Mouse (Mus musculus): ENCODE results near the gene Aco2. TPM values are rescaled to one million over a fixed set of nuclear protein-coding genes. Genes with fewer than 3 reads are reported as not detected.

Aco2 gene
- polyA plus RNA-seq, 1 experiment from 2014 or later = 156 TPM

DNA sequence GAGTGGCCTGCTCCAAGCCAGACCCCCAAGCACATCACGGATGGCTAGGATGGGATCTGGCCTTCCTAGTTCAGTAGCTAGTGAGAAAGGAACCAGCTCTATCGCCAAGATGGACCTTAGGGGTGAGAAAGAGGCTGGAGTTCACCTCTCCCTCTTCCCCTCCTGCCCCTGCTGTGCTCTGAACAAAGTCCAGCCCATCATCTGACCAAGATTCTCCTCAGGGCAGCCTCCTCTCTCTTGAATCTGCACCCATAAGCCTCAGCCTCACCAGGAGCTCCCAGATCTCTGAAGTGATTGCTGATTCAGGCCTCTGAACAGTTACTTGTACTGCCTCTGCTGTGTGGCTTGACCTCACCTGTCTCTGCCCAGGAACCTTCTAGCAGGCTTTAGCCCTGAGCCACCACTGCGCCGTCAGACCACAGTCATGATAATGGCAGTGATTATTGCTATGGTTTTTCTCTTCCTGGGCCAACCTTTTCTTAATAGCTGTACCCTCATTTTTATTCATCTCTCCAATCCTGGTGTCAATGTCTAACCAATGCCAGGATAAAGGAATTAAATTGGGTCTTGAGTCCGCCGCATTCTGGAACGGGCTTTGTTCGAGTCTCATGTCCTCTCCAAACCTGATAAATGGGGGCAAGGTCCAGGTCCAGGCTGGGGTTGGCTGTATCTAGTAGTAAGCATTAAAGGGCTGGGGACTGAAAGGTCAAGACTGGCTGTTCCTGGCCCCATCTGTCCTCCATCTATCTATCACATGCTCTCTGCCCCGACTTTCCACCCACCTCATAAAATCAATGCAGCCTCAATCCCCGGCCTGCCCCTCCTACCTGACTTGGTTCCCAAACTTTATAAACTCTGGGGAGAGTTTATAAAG lies 36.9 kb upstream of the Aco2 start:
- Histone ChIP-seq H3K4me1 (peaks cover 47% of the 10 kb centered on the region), H3K9me3 (no peaks in the 10 kb centered on the region), H3K4me2 (replicated peaks) (peak overlapping the region; percentile 67), H3K9ac (peak overlapping the region; percentile 61), H3K27ac (no peak overlapping the region), H3K4me3 (no peak overlapping the region), H3K36me3 (no peaks in the 10 kb centered on the region), H3K27me3 (peaks cover 17% of the 10 kb centered on the region)
- WGBS = 54% methylated on average over 10 of the region's 10 CpGs
- no peak for ATAC-seq (ENCODE audit: low FRiP score, low read depth)

DNA sequence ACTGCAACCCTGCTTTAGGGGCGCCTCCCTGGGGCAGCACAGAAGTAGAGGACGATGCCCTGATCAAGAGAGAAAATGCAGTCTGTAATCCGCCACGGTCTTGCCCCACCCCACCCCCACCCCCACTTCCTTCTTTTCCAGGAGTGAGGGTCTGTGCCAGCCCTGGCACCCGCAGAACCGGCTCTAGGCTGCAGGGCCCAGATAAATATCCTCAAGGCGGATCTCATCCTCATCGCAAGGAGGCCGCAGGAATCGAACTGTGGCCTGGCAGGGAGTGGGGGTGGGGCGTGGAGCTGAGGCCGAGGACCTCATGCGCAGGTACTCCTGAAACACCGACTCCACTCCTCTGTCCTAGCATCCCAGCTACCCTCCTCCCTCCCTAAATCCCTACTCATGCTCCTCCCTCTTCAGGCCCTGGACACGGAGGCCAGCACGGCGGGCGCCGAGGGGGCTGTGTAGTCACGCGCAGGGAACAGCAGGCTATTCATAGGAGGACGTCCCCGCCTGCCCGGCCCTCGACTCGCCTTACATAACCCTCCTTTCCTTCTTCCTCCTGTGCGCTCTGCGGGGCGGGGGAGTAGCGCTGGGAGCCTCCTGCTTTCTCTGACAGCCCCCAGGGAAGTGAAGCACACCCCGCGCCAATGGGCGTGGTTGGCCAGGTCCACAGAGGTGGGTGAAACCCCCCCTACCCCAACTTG lies 35.8 kb upstream of the Aco2 start:
- Histone ChIP-seq H3K4me3 (peak overlapping the region; percentile 41), H3K27me3 (peaks cover 17% of the 10 kb centered on the region), H3K4me1 (peaks cover 43% of the 10 kb centered on the region), H3K9me3 (no peaks in the 10 kb centered on the region), H3K9ac (peak overlapping the region; percentile 61), H3K4me2 (replicated peaks) (peak overlapping the region; percentile 67), H3K27ac (peak overlapping the region; percentile 70), H3K36me3 (no peaks in the 10 kb centered on the region)
- ATAC-seq (ENCODE audit: low FRiP score, low read depth) = peak; percentile 85
- WGBS = 4% methylated on average over 33 of the region's 33 CpGs

DNA sequence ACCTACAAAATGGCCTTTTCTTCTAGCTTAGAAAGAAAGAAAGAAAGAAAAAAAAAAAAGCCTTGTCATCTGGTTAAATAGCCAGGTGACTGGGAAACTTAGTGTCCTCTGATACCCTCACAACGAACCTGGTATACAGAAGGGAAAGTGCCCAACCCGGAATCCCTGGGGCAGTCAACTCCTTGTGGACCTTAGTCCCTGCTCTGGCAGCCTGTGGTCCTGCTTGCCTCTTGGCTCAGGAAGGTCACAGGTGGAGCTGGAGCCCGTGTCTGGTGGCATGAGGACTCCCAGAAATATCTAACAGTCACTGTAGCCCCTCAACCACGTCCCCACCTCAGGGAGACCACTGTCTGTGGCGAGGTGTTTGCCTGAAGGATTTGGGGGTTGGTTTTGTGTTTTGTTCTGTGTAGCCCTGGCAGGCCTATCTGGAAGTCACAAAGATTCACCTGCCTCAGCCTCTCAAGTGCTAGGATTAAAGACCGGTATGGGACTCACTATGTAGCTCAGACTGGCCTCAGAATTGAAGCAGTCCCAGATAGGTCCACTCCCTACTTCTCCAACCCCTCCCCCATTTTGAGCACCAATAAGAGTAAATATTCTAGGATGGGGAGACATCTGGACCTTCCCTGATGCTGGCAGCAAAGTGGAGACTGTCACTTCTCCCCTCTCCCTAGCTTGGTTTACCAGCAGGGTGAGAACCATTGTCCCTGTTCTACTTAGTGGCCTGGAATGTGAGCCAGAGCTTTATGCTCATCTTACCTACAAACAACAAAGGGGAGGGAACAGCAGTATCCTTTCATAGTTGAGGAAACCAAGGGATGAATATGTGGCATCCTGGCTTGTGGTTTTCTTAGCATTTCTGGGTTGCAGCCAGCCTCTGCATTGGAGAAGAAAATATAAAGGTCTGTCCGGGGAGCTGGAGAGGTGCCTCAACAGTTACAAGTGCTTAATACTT lies 34.9 kb upstream of the Aco2 start:
- peak overlapping the region; percentile 61; the same call in 1 of the 2 replicates for H3K9ac ChIP-seq
- no peak for ATAC-seq (ENCODE audit: low FRiP score, low read depth)
- 59% methylated on average over 7 of the region's 7 CpGs for WGBS

GRCm38 (mm10) chr15:81838554-81839235 lies 33.4 kb upstream of the Aco2 start:
- Histone ChIP-seq H3K4me2 (replicated peaks) (no peak overlapping the region), H3K9ac (no peak overlapping the region), H3K4me1 (peaks cover 38% of the 10 kb centered on the region), H3K4me3 (no peak overlapping the region), H3K27me3 (peaks cover 17% of the 10 kb centered on the region), H3K27ac (no peak overlapping the region; the same call in 1 of the 2 replicates), H3K36me3 (no peaks in the 10 kb centered on the region), H3K9me3 (no peaks in the 10 kb centered on the region)
- WGBS = 68% methylated on average over 14 of the region's 14 CpGs
- ATAC-seq (ENCODE audit: low FRiP score, low read depth) = no peak

More for the DNA sequence above, 34.9 kb upstream of the Aco2 start:
- Histone ChIP-seq H3K4me2 (replicated peaks) (peak overlapping the region; percentile 67), H3K9me3 (no peaks in the 10 kb centered on the region), H3K36me3 (no peaks in the 10 kb centered on the region), H3K27me3 (peaks cover 17% of the 10 kb centered on the region), H3K4me3 (peak overlapping the region; percentile 41; the same call in 1 of the 2 replicates), H3K4me1 (peaks cover 38% of the 10 kb centered on the region), H3K27ac (peak overlapping the region; percentile 70; the same call in 1 of the 2 replicates)

GRCm38 (mm10) chr15:81839634-81840033 lies 32.5 kb upstream of the Aco2 start:
- 71% methylated on average over 5 of the region's 5 CpGs for WGBS
- H3K27ac ChIP-seq = no peak overlapping the region; the same call in 1 of the 2 replicates

GRCm38 (mm10) chr15:81840306-81840705 lies 31.8 kb upstream of the Aco2 start:
- 88% methylated on average over 7 of the region's 7 CpGs for WGBS

More at GRCm38 (mm10) chr15:81839634-81840033, 32.5 kb upstream of the Aco2 start:
- Histone ChIP-seq H3K4me3 (no peak overlapping the region), H3K9me3 (no peaks in the 10 kb centered on the region), H3K27me3 (peaks cover 11% of the 10 kb centered on the region), H3K36me3 (no peaks in the 10 kb centered on the region), H3K4me1 (peaks cover 38% of the 10 kb centered on the region), H3K9ac (no peak overlapping the region), H3K4me2 (replicated peaks) (no peak overlapping the region)
- ATAC-seq (ENCODE audit: low FRiP score, low read depth) = no peak

DNA sequence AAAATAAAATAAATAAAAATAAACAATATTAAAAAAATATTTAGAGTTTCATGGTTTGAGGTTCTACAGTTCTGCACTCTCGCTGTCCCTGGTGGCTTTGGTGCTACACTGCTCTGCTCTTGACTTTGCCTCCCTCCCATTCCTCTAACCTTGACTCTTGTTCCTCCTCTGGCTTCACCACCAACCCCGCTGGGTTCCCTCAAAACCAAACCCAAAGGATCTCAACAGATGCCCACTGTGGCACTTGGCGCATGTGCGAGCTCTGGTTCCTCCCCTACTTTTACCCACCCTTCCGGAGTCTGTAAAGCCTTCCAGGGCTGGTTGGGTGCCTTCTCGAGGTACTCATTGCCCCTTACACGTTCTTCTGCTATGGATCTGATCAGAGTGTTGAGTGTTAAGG lies 29.8 kb upstream of the Aco2 start:
- H3K27me3 ChIP-seq = no peaks in the 10 kb centered on the region
- H3K4me2 ChIP-seq (replicated peaks) = no peak overlapping the region
- peaks cover 10% of the 10 kb centered on the region for H3K36me3 ChIP-seq
- ATAC-seq (ENCODE audit: low FRiP score, low read depth) = no peak
- no peak overlapping the region for H3K27ac ChIP-seq
- peaks cover 16% of the 10 kb centered on the region for H3K4me1 ChIP-seq
- 82% methylated on average over 7 of the region's 7 CpGs for WGBS
- H3K4me3 ChIP-seq = no peak overlapping the region
- no peak overlapping the region for H3K9ac ChIP-seq
- no peaks in the 10 kb centered on the region for H3K9me3 ChIP-seq

More at GRCm38 (mm10) chr15:81840306-81840705, 31.8 kb upstream of the Aco2 start:
- H3K4me1 ChIP-seq = peaks cover 36% of the 10 kb centered on the region
- no peak for ATAC-seq (ENCODE audit: low FRiP score, low read depth)
- H3K27ac ChIP-seq = no peak overlapping the region
- H3K9ac ChIP-seq = no peak overlapping the region
- H3K4me3 ChIP-seq = no peak overlapping the region
- no peak overlapping the region for H3K4me2 ChIP-seq (replicated peaks)
- no peaks in the 10 kb centered on the region for H3K9me3 ChIP-seq
- no peaks in the 10 kb centered on the region for H3K36me3 ChIP-seq
- peaks cover 4% of the 10 kb centered on the region for H3K27me3 ChIP-seq

- H3K27me3 ChIP-seq = no peaks in the 10 kb centered on the region
- no peak for ATAC-seq (ENCODE audit: low FRiP score, low read depth)
- 77% methylated on average over 5 of the region's 5 CpGs for WGBS
Observed at GRCm38 (mm10) chr15:81845033-81845625, 27.0 kb upstream of the Aco2 start.

DNA sequence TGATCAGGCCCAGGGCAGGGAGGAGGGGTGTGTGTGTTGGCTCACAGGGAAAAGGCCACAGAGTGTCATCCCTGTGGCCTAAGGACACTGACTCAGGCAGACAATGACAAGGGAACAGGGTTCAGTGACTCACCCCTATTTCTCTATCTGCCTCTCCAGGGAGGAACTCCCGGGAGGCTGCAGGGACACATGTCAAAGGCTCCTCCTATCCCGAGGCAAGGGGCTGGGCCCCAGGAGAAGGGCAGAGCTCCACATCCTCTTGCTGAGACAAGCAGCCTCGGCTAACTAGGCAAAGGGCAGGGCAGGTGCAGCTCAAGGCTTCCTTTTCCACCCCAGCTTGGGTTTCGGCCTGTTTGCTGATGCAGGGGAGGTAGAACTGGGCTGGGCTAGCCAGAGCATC lies 26.4 kb upstream of the Aco2 start:
- Histone ChIP-seq H3K9ac (no peak overlapping the region), H3K4me3 (no peak overlapping the region), H3K4me2 (replicated peaks) (no peak overlapping the region), H3K27me3 (no peaks in the 10 kb centered on the region), H3K9me3 (no peaks in the 10 kb centered on the region), H3K27ac (no peak overlapping the region), H3K36me3 (peaks cover 41% of the 10 kb centered on the region), H3K4me1 (0 out of 2 replicates have a peak, but pooled peaks cover under 1% of the 10 kb centered on the region)
- 34% methylated on average over 4 of the region's 4 CpGs for WGBS
- ATAC-seq (ENCODE audit: low FRiP score, low read depth) = no peak

More at GRCm38 (mm10) chr15:81845033-81845625, 27.0 kb upstream of the Aco2 start:
- Histone ChIP-seq H3K9me3 (no peaks in the 10 kb centered on the region), H3K27ac (no peak overlapping the region), H3K4me3 (no peak overlapping the region), H3K4me1 (no peaks in the 10 kb centered on the region; the same call in 1 of the 2 replicates), H3K9ac (no peak overlapping the region), H3K36me3 (peaks cover 35% of the 10 kb centered on the region), H3K4me2 (replicated peaks) (no peak overlapping the region)

DNA sequence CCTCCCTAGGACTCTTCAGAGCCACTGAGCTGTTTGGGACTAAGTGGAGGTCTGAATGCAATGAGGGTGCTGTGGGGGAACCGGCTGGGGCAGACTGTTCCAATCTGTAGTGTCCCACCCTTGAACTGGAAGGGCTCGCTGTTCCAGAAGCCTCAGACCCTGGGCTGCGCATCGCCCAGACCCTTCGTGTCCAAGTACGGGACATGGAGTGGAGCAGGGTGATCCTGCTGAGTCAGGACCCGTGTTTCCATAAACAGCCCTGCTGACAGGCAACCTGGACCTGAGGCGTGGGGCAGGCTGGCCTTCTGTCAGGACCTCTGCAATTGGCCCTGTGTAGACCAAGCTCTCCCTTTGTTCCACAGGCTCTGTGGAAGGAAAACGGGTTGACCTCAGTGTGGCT lies 25.4 kb upstream of the Aco2 start:
- Histone ChIP-seq H3K27me3 (no peaks in the 10 kb centered on the region), H3K9me3 (no peaks in the 10 kb centered on the region), H3K4me2 (replicated peaks) (no peak overlapping the region), H3K9ac (no peak overlapping the region), H3K36me3 (peaks cover 52% of the 10 kb centered on the region), H3K4me3 (no peak overlapping the region), H3K4me1 (0 out of 2 replicates have a peak, but pooled peaks cover 2% of the 10 kb centered on the region), H3K27ac (no peak overlapping the region)
- 88% methylated on average over 9 of the region's 9 CpGs for whole genome bisulfite sequencing
- no peak for ATAC-seq (ENCODE audit: low FRiP score, low read depth)

All from limb, embryonic 13.5 days (tissue).